In the genomic region with DNA sequence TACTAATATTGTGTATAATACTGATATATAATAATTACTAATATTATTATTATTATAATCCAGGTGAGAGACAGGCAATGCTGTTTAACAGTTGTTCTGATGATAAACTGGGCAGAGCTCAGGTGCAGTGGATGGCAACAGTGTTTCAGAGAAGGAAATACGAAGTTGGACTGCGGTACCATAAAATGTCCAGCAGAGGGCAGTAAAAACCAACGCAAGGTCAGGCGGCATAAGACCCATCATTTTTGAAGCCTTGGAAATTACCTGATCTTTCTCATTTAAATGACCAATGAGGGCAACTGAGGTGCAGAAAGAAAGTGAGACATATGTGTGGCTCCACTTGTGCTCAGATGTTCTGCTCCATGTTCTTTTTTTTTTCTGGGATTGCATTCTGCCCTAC, we compare ENCODE assay signal across 10 mouse cellular contexts. TPM values are rescaled to one million over a fixed set of nuclear protein-coding genes. Genes with fewer than 3 reads are reported as not detected.
DNase-seq lines count a peak whose midpoint lies in the region; ATAC-seq and TF ChIP-seq lines count a peak whose summit lies in the region.
"Had no signal": no experiment of that assay in that cellular context is flagged by ENCODE, and none has a peak within 500 bp of the region (broad histone marks: within the 10 kb centered on the region; RNA-seq: fewer than 3 reads in every experiment).

No protein-coding gene starts in this region.

- DNase-seq in adrenal gland, postnatal 36 days: peak; percentile 32 to 56
- DNase-seq in adrenal gland, adult 2 months: no peak
- DNase-seq in left cerebral cortex, adult 2 months (ENCODE audit: extremely low spot score in 1 of 2, low spot score in 2 of 2): no peak
- no peak for DNase-seq in left cerebral cortex, adult 8-10 months (ENCODE audit: low spot score in 2 of 2)
- DNase-seq in forelimb bud, embryonic 11.5 days (ENCODE audit: low read depth, low spot score): peak; percentile 80
- DNase-seq in lung, postnatal 25 days (ENCODE audit: low spot score): peak; percentile 63
- DNase-seq in Muller cell, postnatal 12 days (ENCODE audit: inconsistent ontology term): no peak

- H3K27ac ChIP-seq in left cerebral cortex, adult 2 months: no peak overlapping the region
- H3K27ac ChIP-seq: macrophage had no signal

- intact Hi-C loops in left cerebral cortex, adult 2 months (cut with DNase I): loop anchor here (1.0 to 2.0 kb wide), 3 partner anchors 46 to 90 kb away; no protein-coding TSS in a partner anchor

- peak; percentile 57 for ATAC-seq in activated CD4-positive, CD25-positive, alpha-beta regulatory T cell, adult 4 months
- ATAC-seq: Patski had no signal

- H3K4me3 ChIP-seq in left cerebral cortex, adult 2 months: no peak overlapping the region

- TF ChIP-seq CTCF in left cerebral cortex, adult 2 months (IDR thresholded peaks at IDR 0.05): peak; percentile 89

RNA-seq across cellular contexts. Expression of a gene that starts 21.9 kb away (rescaled TPM):
- under 1 TPM; 0.66 to 0.72 TPM for total RNA-seq in adrenal gland, postnatal 36 days (2021)
- total RNA-seq in adrenal gland, adult 2 months (2021): 1 to 10 TPM in 1 of 2 experiments, not detected in 1; 1.2 TPM
- 0.06 and 0.43 TPM in 2 replicates for polyA plus RNA-seq in adrenal gland, adult 2 months (2012; rRNA removed)
- total RNA-seq in left cerebral cortex, adult 2 months (2021): under 1 TPM; 0.16 to 0.54 TPM
- 1 to 10 TPM in 2 of 4 experiments, under 1 TPM in 2; 0.57 to 2.5 (median 1.3) TPM for total RNA-seq in left cerebral cortex, adult 8-10 months (2022)
- under 1 TPM; 0.41 to 0.50 TPM for polyA plus RNA-seq in activated CD4-positive, CD25-positive, alpha-beta regulatory T cell, adult 4 months (2017; shearing (Covaris generic))

RNA-seq across cellular contexts. Expression of a gene that starts 24.7 kb away (rescaled TPM):
- total RNA-seq in adrenal gland, postnatal 36 days (2021): 1 to 10 TPM; 3.8 to 6.8 TPM
- total RNA-seq in adrenal gland, adult 2 months (2021): 1 to 10 TPM; 4.6 to 6.3 TPM
- 8.8 and 17.4 TPM in 2 replicates for polyA plus RNA-seq in adrenal gland, adult 2 months (2012; rRNA removed)
- under 1 TPM; 0.14 to 0.47 TPM for total RNA-seq in left cerebral cortex, adult 2 months (2021)
- 1 to 10 TPM; 1.9 to 3.0 (median 2.5) TPM for total RNA-seq in left cerebral cortex, adult 8-10 months (2022)
- not detected for polyA plus RNA-seq in activated CD4-positive, CD25-positive, alpha-beta regulatory T cell, adult 4 months (2017; shearing (Covaris generic))
- polyA plus RNA-seq: macrophage, Patski had no signal

RNA-seq across cellular contexts. Expression of a gene that starts 26.5 kb away (rescaled TPM):
- under 1 TPM; 0.56 to 0.86 TPM for total RNA-seq in adrenal gland, postnatal 36 days (2021)
- under 1 TPM; 0.52 to 0.69 TPM for total RNA-seq in adrenal gland, adult 2 months (2021)
- polyA plus RNA-seq in adrenal gland, adult 2 months (2012; rRNA removed): 1.2 and 3.9 TPM in 2 replicates
- total RNA-seq in left cerebral cortex, adult 2 months (2021): under 1 TPM; 0.54 to 0.72 TPM
- 1 to 10 TPM in 2 of 4 experiments, under 1 TPM in 2; 0.66 to 1.6 (median 1.1) TPM for total RNA-seq in left cerebral cortex, adult 8-10 months (2022)
- under 1 TPM; 0.28 to 0.61 TPM for polyA plus RNA-seq in activated CD4-positive, CD25-positive, alpha-beta regulatory T cell, adult 4 months (2017; shearing (Covaris generic))
- polyA plus RNA-seq: macrophage had no signal

RNA-seq across cellular contexts. Expression of a gene that starts 53.8 kb away (rescaled TPM):
- total RNA-seq in adrenal gland, postnatal 36 days (2021): 10 to 100 TPM; 20.3 to 30.7 TPM
- total RNA-seq in adrenal gland, adult 2 months (2021): 10 to 100 TPM; 20.0 to 23.9 TPM
- 63.3 and 71.7 TPM in 2 replicates for polyA plus RNA-seq in adrenal gland, adult 2 months (2012; rRNA removed)
- 1 to 10 TPM; 7.8 to 7.9 TPM for total RNA-seq in left cerebral cortex, adult 2 months (2021)
- 10 to 100 TPM in 1 of 4 experiments, 1 to 10 TPM in 3; 8.3 to 10.1 (median 9.5) TPM for total RNA-seq in left cerebral cortex, adult 8-10 months (2022)
- 10 to 100 TPM; 49.6 to 67.4 TPM for polyA plus RNA-seq in activated CD4-positive, CD25-positive, alpha-beta regulatory T cell, adult 4 months (2017; shearing (Covaris generic))

Comparison
In these comparisons a context has a peak if more than half of its experiments do, and no peak if none do; other contexts are left out.
1. DNase-seq: peak in adrenal gland, postnatal 36 days (2 of 2), forelimb bud, embryonic 11.5 days (single experiment) and lung, postnatal 25 days (single experiment); none in adrenal gland, adult 2 months (single experiment), left cerebral cortex, adult 2 months (0 of 2), left cerebral cortex, adult 8-10 months (0 of 2) and Muller cell, postnatal 12 days (single experiment).